Mouse (Mus musculus) E14TG2a.4 (cell line): ENCODE measurements around the gene B230217C12Rik.

Experiments
- H3K27me3 ChIP-seq: 2 replicates; pipeline ENCODE4 v1.6.1; 2014; ENCODE audit warnings: low read length, control low read depth; ENCODE audit not compliant: insufficient read depth
- H3K36me3 ChIP-seq: 2 replicates; pipeline ENCODE4 v1.6.1; 2014; ENCODE audit warnings: low read length, control low read depth; ENCODE audit not compliant: insufficient read depth
- H3K4me1 ChIP-seq: replicated peaks from 2 replicates; pipeline ENCODE4 v1.6.1; 2014; ENCODE audit warnings: low read depth, low read length, control low read depth
- H3K4me3 ChIP-seq: replicated peaks from 2 replicates; pipeline ENCODE4 v1.5.1; 2014; ENCODE audit warnings: mild to moderate bottlenecking, low read length
- H3K9me3 ChIP-seq: 2 replicates; pipeline ENCODE4 v1.6.1; 2014; ENCODE audit warnings: low read length, control low read depth
- CTCF ChIP-seq: conservative IDR thresholded peaks from 2 replicates; pipeline ENCODE4 v1.5.1; 2014; ENCODE audit warnings: low read length
- NANOG ChIP-seq: IDR thresholded peaks from 2 replicates; pipeline ENCODE4 v1.6.1; 2014; ENCODE audit warnings: borderline replicate concordance, low read length, mixed read lengths
- POU5F1 ChIP-seq: IDR thresholded peaks from 2 replicates; pipeline ENCODE4 v1.6.1; 2014; ENCODE audit warnings: low read length, borderline replicate concordance

B230217C12Rik gene

DNA sequence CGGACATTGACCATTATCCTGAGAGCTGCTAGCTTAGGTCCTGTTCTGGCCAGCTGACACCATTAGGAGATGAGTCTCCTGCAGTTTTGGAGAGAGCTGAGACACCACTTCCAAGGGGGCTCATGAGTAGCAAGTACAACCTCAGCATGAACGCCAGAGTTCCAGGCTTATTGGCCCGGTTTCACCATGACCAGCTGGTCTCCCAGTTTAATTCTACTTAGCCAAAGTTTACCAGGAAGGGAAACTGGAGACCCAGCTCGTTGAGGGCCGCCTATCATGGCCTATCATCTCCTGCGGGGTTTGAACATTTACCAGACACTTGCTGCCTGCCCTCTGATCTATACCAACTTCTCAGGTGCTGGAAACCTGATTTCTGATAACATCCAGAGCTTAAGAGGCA lies 33.0 kb upstream of the B230217C12Rik start:
- Histone ChIP-seq H3K9me3 (no peaks in the 10 kb centered on the region), H3K4me3 (peak overlapping the region; percentile 76), H3K4me1 (peaks cover 98% of the 10 kb centered on the region), H3K27me3 (no peaks in the 10 kb centered on the region), H3K36me3 (peaks cover 64% of the 10 kb centered on the region)
- TF ChIP-seq NANOG (no peak), CTCF (no peak), POU5F1 (no peak)

DNA sequence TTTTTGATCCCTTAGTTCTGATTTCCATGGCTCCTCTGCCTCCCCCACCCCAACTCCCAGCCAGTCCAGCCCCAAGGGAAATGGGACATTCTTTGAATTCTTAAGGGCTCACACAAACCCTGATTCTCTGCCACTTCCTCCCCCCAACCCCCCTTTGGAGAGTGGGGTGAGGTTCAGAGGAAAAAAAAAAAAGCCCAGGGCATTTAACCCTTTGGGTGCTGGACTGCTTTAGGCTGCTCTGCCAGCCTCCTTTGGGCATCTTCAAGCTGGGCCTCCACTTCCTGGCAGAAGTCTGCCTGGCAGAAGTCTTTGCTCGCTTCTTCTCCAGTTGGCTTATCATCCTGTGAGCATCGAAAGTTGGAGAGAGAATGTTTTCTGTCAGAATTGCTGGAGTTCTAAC lies 32.5 kb upstream of the B230217C12Rik start:
- H3K9me3 ChIP-seq: no peaks in the 10 kb centered on the region
- H3K4me1 ChIP-seq: peaks cover 99% of the 10 kb centered on the region
- H3K4me3 ChIP-seq: peak overlapping the region; percentile 76
- H3K27me3 ChIP-seq: no peaks in the 10 kb centered on the region
- peaks cover 69% of the 10 kb centered on the region for H3K36me3 ChIP-seq
- TF ChIP-seq POU5F1: no peak
- no peak for TF ChIP-seq CTCF
- no peak for TF ChIP-seq NANOG

DNA sequence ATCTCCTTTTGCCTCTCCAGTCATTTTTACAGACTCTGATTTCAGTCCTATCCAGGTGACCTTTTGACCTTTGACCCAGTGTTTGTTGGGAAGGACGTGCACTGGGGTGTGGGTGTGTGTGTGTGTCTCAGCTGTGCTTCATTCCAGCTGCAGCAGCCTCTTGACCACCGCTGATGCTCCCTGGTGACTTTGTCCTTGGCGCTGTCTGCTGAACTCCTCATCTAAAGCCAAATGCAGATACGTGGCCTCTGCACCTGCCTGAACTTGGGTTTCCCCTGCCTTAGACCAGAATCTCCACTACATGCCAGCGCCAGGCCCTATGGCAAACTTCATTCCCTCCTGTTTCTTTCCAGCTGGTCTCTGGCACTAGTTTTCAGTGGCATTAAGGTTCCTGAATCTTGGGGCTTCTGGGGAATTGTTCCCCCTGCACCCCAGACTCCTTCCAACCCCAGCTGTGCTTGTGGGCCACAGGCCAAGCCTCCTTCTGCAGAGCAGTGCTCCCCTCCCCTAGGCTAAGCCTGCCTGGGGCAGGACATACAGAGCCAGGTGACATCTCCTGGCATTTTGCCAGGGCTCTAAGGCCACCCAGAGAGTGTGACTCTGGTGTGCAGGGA lies 31.9 kb upstream of the B230217C12Rik start:
- peak overlapping the region; percentile 76 for H3K4me3 ChIP-seq
- peaks cover 75% of the 10 kb centered on the region for H3K36me3 ChIP-seq
- H3K4me1 ChIP-seq: peaks cover 99% of the 10 kb centered on the region
- TF ChIP-seq NANOG (no peak), CTCF (no peak), POU5F1 (no peak)
- no peaks in the 10 kb centered on the region for H3K9me3 ChIP-seq
- no peaks in the 10 kb centered on the region for H3K27me3 ChIP-seq

DNA sequence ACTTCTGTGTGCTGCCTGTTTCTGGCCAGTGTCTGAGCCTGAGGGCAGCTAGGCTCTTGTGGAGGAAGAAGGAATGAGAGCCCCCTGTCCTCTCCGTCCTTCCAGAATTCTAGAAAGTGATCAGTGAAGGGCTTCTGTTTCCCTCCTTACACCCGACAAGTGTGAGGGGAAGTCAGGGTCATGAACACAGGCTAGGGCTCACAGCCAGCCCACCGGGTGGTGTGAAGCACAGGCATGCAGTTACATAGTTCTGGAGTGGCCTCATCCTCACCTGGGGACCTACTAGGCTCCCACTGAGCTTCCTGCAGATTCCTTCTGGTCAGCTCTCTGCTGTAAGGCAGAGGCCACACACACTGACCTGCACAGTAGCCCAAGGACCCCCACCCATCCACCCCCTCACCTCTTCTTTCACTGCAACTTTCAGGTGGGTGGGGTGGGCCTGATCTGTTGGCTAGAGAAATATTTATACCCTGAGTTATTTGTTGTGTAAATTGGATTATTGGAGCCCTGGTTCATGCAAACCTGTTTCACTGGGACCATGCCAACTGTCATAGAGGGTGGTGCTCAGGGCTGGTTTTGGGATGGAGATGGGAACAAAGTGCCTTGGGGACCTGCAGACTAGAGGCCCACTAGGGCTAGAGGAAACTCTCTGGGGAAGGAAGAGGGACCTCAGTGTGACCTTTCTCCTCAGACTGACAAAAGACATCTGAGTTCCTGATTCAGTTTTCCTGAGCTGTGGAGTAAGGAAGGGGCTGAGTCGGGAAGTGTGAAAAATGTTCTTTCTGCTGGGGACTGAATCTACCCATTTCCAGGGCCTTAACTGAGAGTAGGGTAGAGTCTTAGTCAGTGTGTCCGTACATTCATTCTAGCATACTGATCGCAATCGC lies 31.1 kb upstream of the B230217C12Rik start:
- TF ChIP-seq POU5F1: no peak
- TF ChIP-seq CTCF: no peak
- no peak for TF ChIP-seq NANOG
- no peaks in the 10 kb centered on the region for H3K9me3 ChIP-seq
- H3K27me3 ChIP-seq: no peaks in the 10 kb centered on the region
- H3K36me3 ChIP-seq: peaks cover 83% of the 10 kb centered on the region
- peaks cover 100% of the 10 kb centered on the region for H3K4me1 ChIP-seq
- peak overlapping the region; percentile 76 for H3K4me3 ChIP-seq

DNA sequence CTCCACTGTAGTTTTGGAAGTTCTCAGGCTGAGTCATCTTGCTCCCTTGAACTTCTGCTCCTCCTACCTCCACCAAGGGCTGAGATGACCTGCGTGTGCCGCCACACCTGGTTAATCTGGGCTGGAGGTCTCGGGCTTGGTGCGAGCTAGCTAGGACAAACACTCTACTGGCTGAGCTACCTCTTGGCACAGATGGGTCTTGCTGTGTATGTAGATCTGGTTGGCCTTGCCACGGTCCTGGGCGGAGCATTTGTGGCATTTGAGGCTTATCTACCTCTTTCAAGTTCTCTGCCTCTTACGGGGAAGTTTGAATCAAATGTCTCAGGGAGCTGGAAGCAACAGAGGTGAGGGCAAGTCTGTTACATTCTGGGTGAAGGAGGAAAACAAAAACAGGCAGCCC lies 30.2 kb upstream of the B230217C12Rik start:
- no peaks in the 10 kb centered on the region for H3K27me3 ChIP-seq
- H3K9me3 ChIP-seq: no peaks in the 10 kb centered on the region
- TF ChIP-seq NANOG (no peak), POU5F1 (no peak), CTCF (no peak)
- H3K4me1 ChIP-seq: peaks cover 100% of the 10 kb centered on the region
- 0 out of 2 replicates have a peak overlapping the region, but pooled peaks have one; percentile 76 for H3K4me3 ChIP-seq
- peaks cover 91% of the 10 kb centered on the region for H3K36me3 ChIP-seq

DNA sequence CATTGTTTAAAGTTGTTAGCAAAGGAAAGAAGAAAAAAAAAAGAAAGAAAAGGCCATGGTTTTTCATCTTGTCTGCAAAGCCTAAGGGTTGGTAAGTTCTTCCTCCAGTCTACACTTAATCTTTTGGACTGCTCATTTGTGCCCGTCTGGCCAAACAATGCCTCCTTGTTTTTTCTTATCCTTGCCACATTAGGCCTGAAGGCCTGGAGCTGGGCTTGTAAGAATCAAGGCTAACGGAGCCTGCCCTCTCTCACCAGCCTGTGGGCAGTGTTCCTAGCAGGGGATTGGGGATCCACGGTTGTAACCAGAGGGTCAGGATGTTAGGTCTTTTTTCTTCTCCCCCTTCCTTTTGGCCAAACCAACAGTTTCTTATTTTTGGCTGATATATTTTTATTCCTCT lies 29.6 kb upstream of the B230217C12Rik start:
- no peak for TF ChIP-seq NANOG
- TF ChIP-seq CTCF: no peak
- TF ChIP-seq POU5F1: no peak
- H3K27me3 ChIP-seq: no peaks in the 10 kb centered on the region

DNA sequence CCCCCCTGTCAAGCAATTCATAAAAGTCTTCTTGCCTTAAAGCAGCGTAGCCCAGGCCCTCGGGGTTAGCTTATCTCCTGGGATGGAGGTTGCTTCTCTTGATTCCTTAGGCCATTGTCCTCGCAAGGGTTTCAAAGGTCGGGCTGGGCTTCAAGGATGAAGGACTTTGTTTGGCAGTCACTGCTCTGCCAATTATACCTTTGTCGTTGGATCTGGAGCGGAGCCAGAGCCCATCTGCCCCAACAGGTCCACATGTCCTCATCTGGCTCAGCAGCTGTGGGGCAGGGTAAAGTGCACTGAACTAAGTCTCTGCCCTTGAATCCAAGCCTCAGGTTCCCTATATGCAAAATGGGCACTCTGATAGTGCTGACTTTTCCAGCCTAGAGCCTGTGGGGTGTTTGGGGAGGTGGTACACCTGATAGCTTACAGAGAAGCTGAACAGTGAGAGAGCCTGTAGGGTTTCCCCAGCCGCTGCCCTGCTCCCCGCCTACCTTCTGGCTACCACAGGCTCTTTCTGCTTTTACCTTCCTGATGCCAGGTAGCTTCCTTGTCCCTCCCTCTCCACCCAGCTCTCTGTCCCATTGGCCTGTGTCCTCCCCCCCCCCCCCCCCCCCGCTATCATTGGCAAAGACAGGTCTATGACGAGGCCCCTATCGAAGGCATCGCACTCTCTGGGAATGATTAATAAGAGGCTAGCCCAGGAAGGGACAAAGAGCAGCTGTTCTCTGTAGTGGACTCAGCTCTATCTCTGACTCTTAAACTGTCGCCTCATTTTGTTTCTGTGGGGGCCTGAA lies 28.8 kb upstream of the B230217C12Rik start:
- no peaks in the 10 kb centered on the region for H3K27me3 ChIP-seq
- TF ChIP-seq NANOG: no peak
- TF ChIP-seq POU5F1: no peak
- TF ChIP-seq CTCF: no peak
- H3K36me3 ChIP-seq: peaks cover 100% of the 10 kb centered on the region
- peaks cover 100% of the 10 kb centered on the region for H3K4me1 ChIP-seq
- H3K9me3 ChIP-seq: no peaks in the 10 kb centered on the region
- H3K4me3 ChIP-seq: peak overlapping the region; percentile 49

More for the DNA sequence above, 29.6 kb upstream of the B230217C12Rik start:
- peaks cover 98% of the 10 kb centered on the region for H3K36me3 ChIP-seq
- no peak overlapping the region for H3K4me3 ChIP-seq
- no peaks in the 10 kb centered on the region for H3K9me3 ChIP-seq
- peaks cover 100% of the 10 kb centered on the region for H3K4me1 ChIP-seq

DNA sequence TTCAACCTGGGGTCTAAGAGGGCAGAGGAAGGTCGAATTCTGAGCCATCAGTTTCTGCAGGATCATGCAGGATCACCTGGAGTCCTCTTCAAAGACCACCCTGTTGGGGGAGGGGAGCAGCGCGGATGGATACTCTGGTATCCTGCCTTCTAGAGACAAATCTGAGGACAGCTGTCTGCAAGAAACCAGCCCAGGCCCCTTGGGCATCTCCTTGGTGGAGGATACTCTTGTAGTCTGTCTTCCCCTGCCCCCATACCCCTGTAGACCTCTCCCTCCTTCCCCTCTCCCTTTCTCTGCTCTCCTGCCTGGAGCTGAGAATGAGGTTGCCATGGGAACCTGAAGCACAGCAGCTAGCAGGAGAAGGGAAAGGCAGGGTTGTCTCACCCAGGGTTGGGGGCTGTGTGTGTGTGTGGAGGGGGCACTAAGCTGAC lies 28.1 kb upstream of the B230217C12Rik start:
- no peaks in the 10 kb centered on the region for H3K27me3 ChIP-seq
- H3K36me3 ChIP-seq: peaks cover 99% of the 10 kb centered on the region
- H3K9me3 ChIP-seq: no peaks in the 10 kb centered on the region
- no peak for TF ChIP-seq NANOG
- no peak for TF ChIP-seq POU5F1
- no peak for TF ChIP-seq CTCF
- peak overlapping the region; percentile 43 for H3K4me3 ChIP-seq
- peaks cover 100% of the 10 kb centered on the region for H3K4me1 ChIP-seq
